Mouse (Mus musculus) hindbrain, postnatal 0 days (tissue): Measurements from ENCODE around the gene Nudt14. TPM values are rescaled to one million over a fixed set of nuclear protein-coding genes. Genes with fewer than 3 reads are reported as not detected.

Experiments
- ATAC-seq: fragments of 200-750 bp; cut with Nextera tagmentation; 2 replicates; pipeline ENCODE4 v1.8.0; 2017; ENCODE audit warnings: mild to moderate bottlenecking, moderate TSS enrichment, moderate library complexity
- DNase-seq: peaks from one replicate; pipeline ENCODE4 v3.0.0-alpha.2; 2015; ENCODE audit warnings: low spot score
- H3K27ac ChIP-seq: fragments of 300-500 bp; sonication (generic); 2 replicates; pipeline ENCODE4 v1.5.1; 2014; ENCODE audit warnings: mild to moderate bottlenecking
- H3K27me3 ChIP-seq: fragments of 300-500 bp; sonication (generic); 2 replicates; pipeline ENCODE4 v1.6.1; 2014; ENCODE audit warnings: low read length, mixed read lengths; ENCODE audit not compliant: insufficient read depth
- H3K36me3 ChIP-seq: fragments of 300-500 bp; sonication (generic); 2 replicates; pipeline ENCODE4 v1.6.1; 2014; ENCODE audit warnings: low read length, mixed read lengths; ENCODE audit not compliant: insufficient read depth
- H3K4me1 ChIP-seq: fragments of 300-500 bp; sonication (generic); 2 replicates; pipeline ENCODE4 v1.6.1; 2014; ENCODE audit warnings: antibody characterized with exemption, low read length, mixed read lengths; ENCODE audit not compliant: insufficient read depth
- H3K4me2 ChIP-seq: fragments of 300-500 bp; sonication (generic); 2 replicates; pipeline ENCODE4 v1.6.1; 2014; ENCODE audit warnings: low read depth, mild to moderate bottlenecking, low read length, moderate library complexity, mixed read lengths
- H3K4me3 ChIP-seq: fragments of 300-500 bp; sonication (generic); 2 replicates; pipeline ENCODE4 v1.5.1; 2014; ENCODE audit warnings: low read length
- H3K9ac ChIP-seq: fragments of 300-500 bp; sonication (generic); replicated peaks from 2 replicates; pipeline ENCODE4 v1.6.1; 2014; ENCODE audit warnings: mild to moderate bottlenecking, low read length, moderate library complexity, mixed read lengths
- H3K9me3 ChIP-seq: fragments of 300-500 bp; sonication (generic); 2 replicates; pipeline ENCODE4 v1.6.1; 2016; ENCODE audit warnings: low read length, mixed read lengths
- CTCF ChIP-seq: IDR thresholded peaks from 2 replicates; pipeline ENCODE4 v1.5.1; 2016; ENCODE audit warnings: antibody characterized with exemption, control low read depth, low read depth
- WGBS: fragments of 180-500 bp; shearing (Covaris S2); extraction: QIAGEN DNeasy Blood & Tissue Kit; methylation state at CpG from one replicate; pipeline ENCODE4 v1.1.7; 2014; 5-methylcytosine and 5-hydroxymethylcytosine counted together
- polyA plus RNA-seq: library from polyadenylated mRNA; unstranded; fragments of >200 nt; fragmentation: Nextera tagmentation; extraction: Ambion mirVana; gene quantifications from 2 replicates; pipeline ENCODE4 v1.2.1, GENCODE M21; 2015
- total RNA-seq: library from RNA; depleted of rRNA; stranded (reverse); fragments of >200 nt; gene quantifications from 2 replicates; pipeline ENCODE4 v1.2.3, GENCODE M21; 2014

Nudt14 gene
- total and polyA plus RNA-seq, 2 experiments from 2014 or later: 29.0 to 54.8 TPM

DNA sequence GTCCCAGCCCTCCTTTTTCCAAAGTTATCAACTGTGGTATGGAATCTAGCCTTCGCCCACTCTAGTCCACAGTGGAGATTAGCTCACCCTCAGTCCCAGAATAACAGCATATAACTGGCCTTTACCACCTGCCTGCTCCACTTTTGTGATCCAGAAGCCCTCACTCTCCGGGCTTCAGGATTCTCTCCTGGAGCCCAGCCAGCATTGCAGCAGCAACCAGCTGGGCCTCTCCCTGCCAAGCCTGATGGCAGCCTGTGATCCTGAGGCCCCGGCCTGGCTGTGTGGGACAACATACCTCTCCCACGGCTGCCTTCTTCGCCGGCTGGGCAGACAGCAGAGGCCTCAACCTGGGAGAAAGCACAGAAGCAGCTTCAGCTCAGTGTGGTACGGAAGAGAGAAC lies 19.5 kb upstream of the Nudt14 start:
- 0 out of 2 replicates have a peak, but pooled peaks have one; percentile 11 for ATAC-seq
- DNase-seq: peak; percentile 44
- no peaks in the 10 kb centered on the region for H3K9me3 ChIP-seq
- TF ChIP-seq CTCF: no peak
- H3K27ac ChIP-seq: no peak overlapping the region; the same call in 1 of the 2 replicates
- H3K4me2 ChIP-seq: no peak overlapping the region
- no peaks in the 10 kb centered on the region for H3K4me1 ChIP-seq
- H3K27me3 ChIP-seq: no peaks in the 10 kb centered on the region
- WGBS: 54% methylated on average over 7 of the region's 7 CpGs
- peaks cover 60% of the 10 kb centered on the region for H3K36me3 ChIP-seq
- no peak overlapping the region for H3K4me3 ChIP-seq
- H3K9ac ChIP-seq: no peak overlapping the region

DNA sequence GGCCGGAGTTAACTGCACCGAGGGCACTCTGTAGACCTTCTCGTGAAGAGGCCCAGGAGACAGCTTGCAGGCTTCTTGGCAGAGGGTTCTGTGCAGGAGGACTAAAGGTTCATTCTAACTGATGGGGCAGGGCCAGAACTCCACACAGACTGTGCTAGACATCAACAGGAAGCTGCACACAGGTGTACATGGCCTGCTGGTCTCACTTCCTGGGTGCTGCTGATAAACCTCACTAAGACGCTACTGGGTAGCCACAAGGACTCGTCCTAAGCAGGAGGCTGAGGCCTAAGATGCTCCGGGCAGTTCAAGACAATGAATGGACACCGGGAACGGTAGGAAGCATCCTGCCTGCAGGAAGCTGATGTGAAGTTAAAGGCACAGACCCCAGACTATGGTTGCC lies 17.5 kb upstream of the Nudt14 start:
- ATAC-seq (no peak), DNase-seq (no peak)
- no peak overlapping the region for H3K9ac ChIP-seq
- H3K4me1 ChIP-seq: no peaks in the 10 kb centered on the region
- H3K4me2 ChIP-seq: no peak overlapping the region
- no peaks in the 10 kb centered on the region for H3K9me3 ChIP-seq
- H3K36me3 ChIP-seq: peaks cover 45% of the 10 kb centered on the region
- H3K27ac ChIP-seq: no peak overlapping the region
- WGBS: 78% methylated on average over 8 of the region's 8 CpGs
- no peak overlapping the region for H3K4me3 ChIP-seq
- H3K27me3 ChIP-seq: no peaks in the 10 kb centered on the region
- no peak for TF ChIP-seq CTCF

DNA sequence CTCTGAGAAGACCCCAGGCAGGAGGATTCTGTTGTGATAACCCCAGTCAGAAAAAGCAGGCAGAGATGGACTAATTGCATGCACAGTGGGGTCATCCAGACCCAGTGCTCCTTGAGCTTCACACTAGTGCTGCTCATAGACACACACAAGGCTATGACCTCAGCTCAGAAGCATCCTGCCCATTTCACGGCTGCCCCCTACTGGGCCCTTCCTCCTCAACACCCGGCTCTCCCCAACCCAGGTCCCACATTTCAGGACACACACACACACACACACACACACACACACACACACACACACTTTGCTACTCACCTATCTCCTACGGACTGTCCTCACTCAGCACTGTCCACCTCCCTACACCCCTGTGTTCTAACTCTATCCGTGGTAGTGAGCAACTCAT lies 16.4 kb upstream of the Nudt14 start:
- no peaks in the 10 kb centered on the region for H3K4me1 ChIP-seq
- no peak overlapping the region for H3K9ac ChIP-seq
- peaks cover 34% of the 10 kb centered on the region for H3K36me3 ChIP-seq
- peak; percentile 60 for TF ChIP-seq CTCF
- no peaks in the 10 kb centered on the region for H3K9me3 ChIP-seq
- ATAC-seq: peak; percentile 42; the same call in 1 of the 2 replicates
- no peak overlapping the region for H3K27ac ChIP-seq
- no peak overlapping the region for H3K4me2 ChIP-seq
- DNase-seq: peak; percentile 53
- H3K4me3 ChIP-seq: no peak overlapping the region
- no peaks in the 10 kb centered on the region for H3K27me3 ChIP-seq
- WGBS: 29% methylated on average over 4 of the region's 4 CpGs

DNA sequence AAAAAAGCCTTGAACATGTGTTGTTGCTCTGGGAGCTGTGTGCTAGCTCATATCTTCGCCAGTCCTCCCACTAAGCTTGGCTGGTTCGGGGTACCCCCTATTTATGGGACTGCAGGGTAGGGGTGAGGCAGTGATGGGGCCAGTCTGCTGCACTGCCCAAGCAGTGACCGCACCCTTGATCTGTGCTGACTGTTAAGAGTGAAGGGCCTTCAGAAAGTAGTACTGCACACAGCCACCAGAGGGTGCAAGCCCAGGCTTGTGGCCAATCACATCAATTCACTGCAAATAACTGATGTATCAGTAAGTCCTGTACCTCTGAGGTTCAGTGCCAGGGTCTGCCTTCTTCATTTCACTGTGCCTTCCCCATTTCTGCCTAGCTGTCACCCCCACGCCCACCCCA lies 13.9 kb upstream of the Nudt14 start:
- H3K4me1 ChIP-seq: 0 out of 2 replicates have a peak, but pooled peaks cover 5% of the 10 kb centered on the region
- H3K4me2 ChIP-seq: no peak overlapping the region
- DNase-seq (peak; percentile 76), ATAC-seq (peak; percentile 53)
- peak; percentile 91 for TF ChIP-seq CTCF
- H3K27me3 ChIP-seq: no peaks in the 10 kb centered on the region
- WGBS: 34% methylated on average over 4 of the region's 4 CpGs
- H3K27ac ChIP-seq: no peak overlapping the region
- H3K9ac ChIP-seq: no peak overlapping the region
- peaks cover 9% of the 10 kb centered on the region; the same call in 1 of the 2 replicates for H3K36me3 ChIP-seq
- no peak overlapping the region for H3K4me3 ChIP-seq
- no peaks in the 10 kb centered on the region for H3K9me3 ChIP-seq

DNA sequence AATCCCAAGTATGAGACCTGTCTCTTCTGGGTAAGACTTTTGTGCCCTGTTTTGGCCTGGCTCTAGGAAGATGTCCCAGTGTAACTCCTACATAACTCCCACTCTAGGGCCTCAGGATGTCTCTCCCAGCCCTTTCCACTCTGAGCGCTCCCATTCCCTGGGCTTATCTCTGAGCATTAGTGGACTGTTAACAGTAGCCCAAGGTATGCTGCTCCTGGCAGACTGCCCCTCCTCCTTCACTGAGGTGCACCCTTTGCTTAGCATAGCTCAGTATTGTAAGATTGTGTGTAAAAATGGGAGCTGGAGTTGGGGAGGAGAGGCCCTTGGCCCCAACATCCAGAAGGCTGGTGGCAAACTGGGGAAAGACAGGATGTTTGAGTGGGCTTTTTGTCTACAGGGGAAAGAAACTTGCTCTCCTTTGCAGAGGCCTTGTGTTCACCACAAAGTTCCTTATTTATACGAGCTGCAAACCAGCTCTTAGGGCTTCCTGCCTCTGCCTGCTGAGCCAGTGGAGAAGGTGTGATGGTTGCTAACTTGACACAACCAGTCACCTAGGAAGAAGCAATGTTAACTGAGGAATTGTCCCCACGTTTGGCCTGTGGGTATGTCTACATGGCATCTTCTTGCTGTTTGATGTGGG lies 11.1 kb upstream of the Nudt14 start:
- DNase-seq (no peak), ATAC-seq (no peak)
- Histone ChIP-seq H3K4me1 (0 out of 2 replicates have a peak, but pooled peaks cover 14% of the 10 kb centered on the region), H3K36me3 (no peaks in the 10 kb centered on the region), H3K27me3 (no peaks in the 10 kb centered on the region), H3K4me2 (no peak overlapping the region), H3K4me3 (no peak overlapping the region), H3K9me3 (no peaks in the 10 kb centered on the region), H3K27ac (0 out of 2 replicates have a peak overlapping the region, but pooled peaks have one; percentile 92), H3K9ac (no peak overlapping the region)
- no peak for TF ChIP-seq CTCF
- WGBS: 80% methylated on average over 3 of the region's 3 CpGs

DNA sequence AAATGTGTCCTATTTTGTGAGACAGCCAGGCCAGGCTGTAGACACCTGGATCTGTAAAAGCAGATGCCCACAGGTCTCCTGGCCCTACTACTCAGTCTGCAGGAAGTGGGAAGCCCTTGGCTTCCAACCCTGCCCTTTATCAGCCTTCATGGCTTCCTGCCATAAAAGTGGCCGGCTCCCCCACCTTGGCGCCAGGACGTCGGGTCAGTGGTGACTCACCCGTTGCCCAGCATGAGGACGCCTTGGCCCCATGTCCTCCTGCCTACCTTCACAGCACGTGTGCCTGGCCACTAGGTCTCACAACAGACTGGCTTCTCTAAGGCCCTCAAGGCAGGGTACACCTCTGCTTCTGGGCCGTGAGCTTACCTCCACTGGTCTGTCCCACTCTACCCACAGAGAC lies 10.5 kb upstream of the Nudt14 start:
- Histone ChIP-seq H3K27ac (0 out of 2 replicates have a peak overlapping the region, but pooled peaks have one; percentile 92), H3K9ac (no peak overlapping the region), H3K4me1 (0 out of 2 replicates have a peak, but pooled peaks cover 14% of the 10 kb centered on the region), H3K36me3 (no peaks in the 10 kb centered on the region), H3K4me3 (no peak overlapping the region), H3K9me3 (no peaks in the 10 kb centered on the region), H3K27me3 (no peaks in the 10 kb centered on the region), H3K4me2 (no peak overlapping the region)
- 73% methylated on average over 8 of the region's 8 CpGs for WGBS
- DNase-seq: no peak
- TF ChIP-seq CTCF: no peak
- ATAC-seq: no peak

DNA sequence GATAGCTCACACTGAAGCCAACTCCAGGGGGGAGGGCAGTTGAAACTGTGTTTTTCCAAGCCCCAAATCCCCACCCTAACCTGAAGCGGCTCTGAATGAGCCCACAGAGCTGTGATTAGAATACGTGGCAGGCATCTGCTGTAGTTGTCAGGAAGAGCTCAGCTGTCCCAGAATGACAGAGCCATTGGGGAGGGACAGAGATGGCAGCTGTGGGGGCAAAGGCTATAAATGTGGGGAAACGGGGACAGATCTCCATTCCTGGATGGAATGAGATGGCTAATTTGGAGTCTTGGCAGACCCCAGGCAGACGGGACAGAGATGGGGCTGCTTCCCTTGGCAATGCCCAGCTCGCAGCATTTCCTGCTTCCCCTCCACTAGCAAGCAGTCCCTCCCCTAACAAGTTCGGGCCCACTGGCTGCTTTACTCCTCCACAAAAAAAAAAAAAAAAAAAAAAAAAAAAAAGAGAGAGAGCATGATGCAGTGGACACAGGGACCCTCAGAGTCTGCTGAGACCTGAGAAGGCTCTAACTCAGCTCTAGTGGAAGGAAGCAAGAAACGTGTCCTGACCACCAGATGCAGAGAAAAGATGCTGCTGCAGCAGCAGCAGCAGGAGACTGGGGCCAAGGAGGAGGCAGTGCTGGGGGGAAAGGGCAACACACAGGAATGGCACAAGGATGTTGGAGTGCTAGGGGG lies 9.4 kb upstream of the Nudt14 start:
- DNase-seq: no peak
- Histone ChIP-seq H3K27me3 (no peaks in the 10 kb centered on the region), H3K36me3 (no peaks in the 10 kb centered on the region), H3K9ac (peak overlapping the region; percentile 72; the same call in 1 of the 2 replicates), H3K4me2 (peak overlapping the region; percentile 91; the same call in 1 of the 2 replicates), H3K4me3 (0 out of 2 replicates have a peak overlapping the region, but pooled peaks have one; percentile 61), H3K27ac (peak overlapping the region; percentile 92), H3K4me1 (0 out of 2 replicates have a peak, but pooled peaks cover 14% of the 10 kb centered on the region), H3K9me3 (no peaks in the 10 kb centered on the region)
- no peak for ATAC-seq
- TF ChIP-seq CTCF: no peak
- WGBS: 8% methylated on average over 7 of the region's 7 CpGs
